Mouse (Mus musculus) CH12.LX (cell line): ENCODE data around the gene Kif26b.

ENCODE experiments used
- CHD2 ChIP-seq: IDR thresholded peaks from 2 replicates; pipeline ENCODE4 v1.6.1; 2011; ENCODE audit warnings: low read length, improper control_type of control experiment
- CTCF ChIP-seq, 2 experiments: IDR thresholded peaks in 1 of 2; conservative IDR thresholded peaks in 1 of 2; 2 replicates each; pipeline ENCODE4 v1.5.1; 2011 to 2012; ENCODE audit warnings: low read depth in 2 of 2, low read length in 2 of 2, improper control_type of control experiment in 1 of 2, inconsistent platforms in 1 of 2, mild to moderate bottlenecking in 1 of 2, moderate library complexity in 1 of 2
- EP300 ChIP-seq: IDR thresholded peaks from 2 replicates; pipeline ENCODE4 v1.6.1; 2011; ENCODE audit warnings: low read length, improper control_type of control experiment
- MAFK ChIP-seq: IDR thresholded peaks from 2 replicates; pipeline ENCODE4 v1.6.1; 2011; ENCODE audit warnings: low read length, improper control_type of control experiment; ENCODE audit not compliant: insufficient replicate concordance
- POLR2A ChIP-seq: IDR thresholded peaks from 2 replicates; pipeline ENCODE4 v1.6.1; 2011; ENCODE audit warnings: low read depth, mild to moderate bottlenecking, improper control_type of control experiment, low read length
- SMC3 ChIP-seq: IDR thresholded peaks from 2 replicates; pipeline ENCODE4 v1.6.1; 2011; ENCODE audit warnings: low read depth, low read length, improper control_type of control experiment
- TCF12 ChIP-seq: IDR thresholded peaks from 2 replicates; pipeline ENCODE4 v1.6.1; 2014; ENCODE audit warnings: low read depth, mild to moderate bottlenecking, inconsistent platforms, low read length, improper control_type of control experiment

GRCm38 (mm10) chr1:178910951-178911350 lies 382.0 kb downstream of the Kif26b start:
- no peak for TF ChIP-seq CTCF (conservative IDR thresholded peaks at IDR 0.05 in 1 of 2, IDR thresholded peaks at IDR 0.05 in 1 of 2; ENCODE audit: low read depth in 2 of 2, low read length in 2 of 2)
- TF ChIP-seq TCF12: no peak
- TF ChIP-seq MAFK: no peak
- no peak for TF ChIP-seq CHD2
- no peak for TF ChIP-seq SMC3
- no peak for TF ChIP-seq POLR2A
- TF ChIP-seq EP300: no peak
